Mouse (Mus musculus) embryonic fibroblast, embryonic 13.5 days (primary cell): ENCODE data around the gene Trim46. TPM values are rescaled to one million over a fixed set of nuclear protein-coding genes. Genes with fewer than 3 reads are reported as not detected.
A peak's percentile ranks its signal among the peaks of the same experiment; 100 is the strongest.

Experiments used
- H3K27ac ChIP-seq: 2 replicates; pipeline ENCODE4 v1.5.1; 2012; ENCODE audit warnings: low read length, control low read depth, inconsistent platforms; ENCODE audit not compliant: insufficient read depth
- H3K4me1 ChIP-seq: 2 replicates; pipeline ENCODE4 v1.6.1; 2011; ENCODE audit warnings: low read length; ENCODE audit not compliant: control insufficient read depth, insufficient read depth
- H3K4me3 ChIP-seq: 2 replicates; pipeline ENCODE4 v1.5.1; 2011; ENCODE audit warnings: mild to moderate bottlenecking, control low read depth, low read length; ENCODE audit not compliant: insufficient read depth
- CTCF ChIP-seq: IDR thresholded peaks from 2 replicates; pipeline ENCODE4 v1.5.1; 2011; ENCODE audit warnings: mild to moderate bottlenecking, control low read depth, low read length, moderate library complexity, borderline replicate concordance; ENCODE audit not compliant: insufficient read depth
- POLR2A ChIP-seq: IDR thresholded peaks from 2 replicates; pipeline ENCODE4 v1.6.1; 2011; ENCODE audit warnings: low read depth, mild to moderate bottlenecking, control low read depth, low read length, moderate library complexity
- polyA plus RNA-seq: library from polyadenylated mRNA; stranded (reverse); fragments of >200 nt; gene quantifications from 2 replicates; pipeline ENCODE4 v1.2.4, GENCODE M21; 2011; ENCODE audit warnings: low read depth; ENCODE audit not compliant: missing spikeins, insufficient read length

The Trim46 gene
- polyA plus RNA-seq, 1 experiment = 24.2 TPM

DNA sequence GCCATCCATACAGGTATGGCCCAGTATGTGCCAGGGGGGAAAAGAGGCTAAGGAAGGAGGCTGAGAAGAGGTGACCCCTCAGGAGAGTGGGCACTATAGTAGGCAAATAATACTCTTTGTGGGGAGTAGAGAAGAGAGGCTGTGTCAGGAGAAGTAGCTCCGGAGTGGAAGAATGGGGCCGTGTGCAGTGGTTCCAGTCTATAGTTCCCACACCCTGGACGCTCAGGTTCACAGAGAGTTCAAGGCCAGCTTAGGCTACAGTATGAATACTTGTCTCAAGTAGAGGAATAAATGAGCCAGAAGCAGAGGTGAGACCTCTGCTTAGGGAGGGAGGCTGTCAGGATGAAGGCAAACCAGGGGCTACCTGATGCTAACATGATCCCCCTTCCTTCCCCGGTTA, 16.8 kb downstream of the Trim46 start:
- H3K4me1 ChIP-seq = 0 out of 2 replicates have a peak, but pooled peaks cover 8% of the 10 kb centered on the region
- H3K27ac ChIP-seq = no peak overlapping the region

GRCm38 (mm10) chr3:89228836-89229235, 17.3 kb downstream of the Trim46 start, which contains the start of gene Muc1:
TSS of gene Muc1 (plus strand) at chr3:89229057.
- TF ChIP-seq CTCF = no peak
- no peak for TF ChIP-seq POLR2A
- Histone ChIP-seq H3K27ac (peak within 1 kb of the TSS; percentile 87), H3K4me3 (peak within 1 kb of the TSS; percentile 26), H3K4me1 (0 out of 2 replicates have a peak, but pooled peaks cover 8% of the 10 kb centered on the region)

More for the DNA sequence above, 16.8 kb downstream of the Trim46 start:
- H3K4me3 ChIP-seq = no peak overlapping the region
- TF ChIP-seq CTCF = no peak
- no peak for TF ChIP-seq POLR2A

DNA sequence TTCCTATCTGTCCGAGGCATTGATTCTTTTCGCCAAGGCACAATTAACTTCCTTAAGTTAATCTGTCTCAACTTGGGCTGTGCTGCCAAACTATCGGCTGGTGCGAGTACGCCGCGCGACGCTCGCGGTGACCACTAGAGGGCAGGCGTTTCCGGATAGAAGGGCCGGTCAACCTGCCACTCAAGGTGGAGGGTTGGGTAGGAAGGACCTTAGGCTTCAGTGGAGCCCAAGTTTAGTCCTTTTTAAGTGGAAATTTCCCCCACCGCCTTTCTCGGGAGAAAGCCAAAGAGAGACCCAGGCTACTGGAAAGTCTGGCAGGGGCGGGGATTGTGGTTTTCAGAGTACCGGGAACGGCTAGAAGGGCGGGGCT, 17.9 kb downstream of the Trim46 start:
- Histone ChIP-seq H3K4me1 (0 out of 2 replicates have a peak, but pooled peaks cover 8% of the 10 kb centered on the region), H3K27ac (peak overlapping the region; percentile 87), H3K4me3 (peak overlapping the region; percentile 26)
- TF ChIP-seq CTCF (peak; percentile 84), POLR2A (no peak; the same call in 1 of the 2 replicates)

DNA sequence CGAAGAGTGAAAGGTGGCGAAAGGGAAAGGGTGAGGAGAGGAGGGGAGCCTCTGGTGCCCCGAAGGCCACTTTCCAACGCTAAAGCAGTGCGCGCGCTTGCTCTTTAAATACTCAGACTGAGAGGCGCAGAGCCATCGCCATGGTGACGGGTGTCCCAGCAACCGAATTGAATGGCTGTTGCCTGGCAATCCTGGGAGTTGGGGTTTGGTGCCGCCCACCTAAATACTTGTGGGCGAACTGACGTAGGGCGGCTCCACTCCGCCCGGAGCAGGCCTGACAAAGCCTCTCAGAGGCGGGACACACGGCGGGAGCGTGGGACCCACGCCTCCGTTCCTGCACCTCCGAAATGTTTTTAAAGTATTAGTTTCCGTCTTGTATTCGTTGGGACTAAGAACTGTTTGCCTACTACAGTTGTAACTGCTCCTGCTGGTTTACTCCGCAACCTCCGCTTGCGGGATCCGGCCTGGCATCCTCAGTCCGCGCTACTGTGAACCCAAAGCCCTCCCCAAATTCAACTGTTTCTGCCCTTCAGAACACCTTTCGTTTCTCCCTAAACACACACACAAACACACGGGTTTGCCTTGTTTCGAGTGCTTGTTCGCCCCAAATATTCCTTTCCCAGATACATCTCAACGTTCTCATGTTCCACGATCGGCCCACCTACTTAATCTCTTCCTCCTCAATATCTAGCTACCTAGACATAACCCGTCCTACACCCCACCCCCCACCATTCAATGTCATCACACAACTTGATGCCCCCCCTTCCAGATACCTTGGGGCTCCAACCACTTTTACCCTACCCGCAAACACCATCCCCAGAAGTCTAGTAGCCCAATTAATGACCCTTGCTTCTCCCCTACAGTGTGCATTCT, 18.6 kb downstream of the Trim46 start:
- peak overlapping the region; percentile 87 for H3K27ac ChIP-seq
- TF ChIP-seq POLR2A (peak; percentile 72), CTCF (no peak)
- H3K4me1 ChIP-seq = 0 out of 2 replicates have a peak, but pooled peaks cover 8% of the 10 kb centered on the region
- H3K4me3 ChIP-seq = peak overlapping the region; percentile 26

DNA sequence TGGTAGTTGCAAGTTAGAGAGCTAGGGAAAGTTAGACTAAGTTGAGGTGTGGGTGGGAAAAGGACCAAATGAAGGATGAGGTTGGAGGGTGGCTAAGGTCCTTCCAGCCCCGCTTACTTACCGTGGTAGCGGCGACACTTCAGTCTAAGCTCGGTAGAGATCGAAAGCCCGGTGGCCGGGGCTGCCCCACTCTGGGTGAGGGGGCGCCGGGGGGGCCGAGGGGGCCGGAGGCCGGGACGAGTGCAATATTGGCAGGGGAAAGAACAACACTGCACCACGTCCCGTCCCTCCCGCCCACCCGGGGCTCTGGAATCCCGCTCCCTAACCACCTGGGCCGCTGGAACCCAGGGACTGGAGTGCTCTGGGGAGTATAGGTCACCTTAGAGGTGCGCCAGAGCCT, 19.2 kb downstream of the Trim46 start, which contains the start of gene Mtx1:
Mtx1 (minus strand) TSS at position 189 of the 400 bp plus-strand sequence.
- peak within 1 kb of the TSS; percentile 26 for H3K4me3 ChIP-seq
- H3K4me1 ChIP-seq = 0 out of 2 replicates have a peak, but pooled peaks cover 8% of the 10 kb centered on the region
- H3K27ac ChIP-seq = peak within 1 kb of the TSS; percentile 87
- TF ChIP-seq CTCF = no peak
- no peak for TF ChIP-seq POLR2A

DNA sequence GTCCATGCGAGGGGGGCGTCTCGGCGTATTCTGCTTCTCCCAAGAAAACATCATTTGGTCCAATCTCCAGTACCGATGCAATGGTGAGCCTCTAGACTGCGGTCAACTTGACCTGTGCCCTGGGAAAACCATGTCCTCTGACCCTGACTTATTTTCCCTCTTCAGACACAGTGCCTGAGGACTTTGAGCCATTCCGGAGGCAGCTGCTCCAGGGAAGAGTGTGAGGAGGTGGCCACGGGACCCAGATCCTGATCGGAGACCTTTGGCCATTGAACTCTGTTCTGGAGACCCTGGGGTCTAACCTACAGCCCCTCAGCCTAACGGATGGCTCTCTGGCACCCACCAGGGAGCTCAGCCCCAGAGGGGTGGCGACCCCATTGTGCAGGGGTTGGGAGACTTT, 19.7 kb downstream of the Trim46 start:
- Histone ChIP-seq H3K4me3 (no peak overlapping the region), H3K27ac (no peak overlapping the region), H3K4me1 (0 out of 2 replicates have a peak, but pooled peaks cover 8% of the 10 kb centered on the region)
- no peak for TF ChIP-seq CTCF
- TF ChIP-seq POLR2A = no peak

- TF ChIP-seq CTCF (no peak), POLR2A (no peak)
- Histone ChIP-seq H3K4me3 (no peak overlapping the region), H3K27ac (no peak overlapping the region)
These were observed 20.2 kb downstream of the Trim46 start for GRCm38 (mm10) chr3:89225918-89226317.

DNA sequence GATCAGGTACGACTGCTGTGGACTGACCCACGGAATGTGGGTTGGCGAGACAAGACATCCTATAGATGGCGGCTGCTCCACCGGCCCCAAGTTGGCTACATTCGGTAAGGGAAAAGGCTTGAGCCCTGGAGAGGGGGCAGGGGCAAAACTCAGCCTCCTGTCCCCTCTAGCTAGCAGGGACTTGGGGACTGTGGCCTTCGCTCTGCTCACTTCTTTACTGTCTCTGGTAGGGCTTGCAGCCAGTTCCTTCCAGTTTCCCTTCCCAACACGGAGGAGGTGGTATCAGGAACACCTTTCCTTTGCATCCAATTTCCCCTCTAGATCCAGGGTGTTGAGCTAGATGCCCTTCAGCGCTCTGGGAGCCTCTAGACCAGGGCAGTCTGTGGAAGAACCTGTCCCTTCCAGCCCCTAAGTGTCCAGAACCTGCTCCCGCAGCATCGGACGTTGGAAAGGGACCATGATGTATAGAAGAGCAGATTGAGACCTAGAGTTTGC, 20.7 kb downstream of the Trim46 start:
- no peak overlapping the region for H3K4me3 ChIP-seq
- 0 out of 2 replicates have a peak, but pooled peaks cover 8% of the 10 kb centered on the region for H3K4me1 ChIP-seq
- no peak overlapping the region for H3K27ac ChIP-seq
- no peak for TF ChIP-seq POLR2A
- no peak for TF ChIP-seq CTCF

More at GRCm38 (mm10) chr3:89225918-89226317, 20.2 kb downstream of the Trim46 start:
- H3K4me1 ChIP-seq = 0 out of 2 replicates have a peak, but pooled peaks cover 8% of the 10 kb centered on the region

DNA sequence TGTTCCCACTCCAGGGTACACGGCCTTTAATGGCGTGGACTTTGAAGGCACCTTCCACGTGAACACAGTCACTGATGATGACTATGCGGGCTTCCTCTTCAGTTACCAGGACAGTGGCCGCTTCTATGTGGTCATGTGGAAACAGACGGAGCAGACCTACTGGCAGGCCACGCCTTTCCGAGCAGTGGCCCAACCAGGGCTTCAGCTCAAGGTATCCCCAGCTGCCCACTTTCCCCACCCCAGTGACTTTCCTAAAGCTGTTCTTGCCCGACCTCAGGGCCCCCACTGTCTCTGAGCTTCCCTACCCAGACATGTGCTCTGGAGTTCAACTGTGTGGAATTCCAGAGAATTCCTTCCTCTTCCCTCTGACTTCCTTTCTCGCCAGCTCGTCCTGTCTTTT, 21.3 kb downstream of the Trim46 start:
- Histone ChIP-seq H3K27ac (no peak overlapping the region), H3K4me3 (no peak overlapping the region), H3K4me1 (0 out of 2 replicates have a peak, but pooled peaks cover 8% of the 10 kb centered on the region)
- TF ChIP-seq POLR2A = no peak
- TF ChIP-seq CTCF = no peak

DNA sequence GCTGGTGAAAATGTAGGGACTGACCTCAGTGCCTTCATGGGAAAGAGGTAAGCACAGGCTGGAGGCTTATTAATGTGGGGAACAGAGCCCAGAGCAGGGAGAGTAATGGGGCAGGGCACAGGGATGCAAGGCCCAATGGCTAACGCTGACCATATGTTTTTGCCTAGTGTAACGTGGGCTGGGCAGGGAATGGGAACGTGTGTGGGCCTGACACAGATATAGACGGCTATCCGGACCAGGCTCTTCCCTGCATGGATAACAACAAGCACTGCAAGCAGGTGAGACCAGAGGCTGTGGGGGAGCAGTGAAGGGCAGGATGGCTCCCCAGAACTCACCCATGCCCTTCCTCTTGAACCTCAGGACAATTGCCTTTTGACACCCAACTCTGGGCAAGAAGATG, 24.9 kb downstream of the Trim46 start:
- Histone ChIP-seq H3K27ac (no peak overlapping the region), H3K4me1 (0 out of 2 replicates have a peak, but pooled peaks cover 2% of the 10 kb centered on the region), H3K4me3 (no peak overlapping the region)
- TF ChIP-seq CTCF (no peak), POLR2A (no peak)

- no peak overlapping the region for H3K27ac ChIP-seq
- TF ChIP-seq CTCF = no peak
- TF ChIP-seq POLR2A = no peak
These were observed 26.6 kb downstream of the Trim46 start for GRCm38 (mm10) chr3:89219546-89219945.

More at GRCm38 (mm10) chr3:89219546-89219945, 26.6 kb downstream of the Trim46 start:
- Histone ChIP-seq H3K4me1 (no peaks in the 10 kb centered on the region), H3K4me3 (no peak overlapping the region)
